Mouse (Mus musculus): ENCODE data around the gene Sycn.

The Sycn gene

GRCm38 (mm10) chr7:28560856-28561255 is 20.2 kb downstream of the Sycn start:
- DNase-seq: no peak

- DNase-seq: no peak
Observed at GRCm38 (mm10) chr7:28561967-28562366, 21.3 kb downstream of the Sycn start.

- no peak for DNase-seq
Observed at GRCm38 (mm10) chr7:28562371-28562770, 21.7 kb downstream of the Sycn start.

- no peak for DNase-seq
Observed at GRCm38 (mm10) chr7:28562951-28563350, 22.3 kb downstream of the Sycn start.

- DNase-seq: no peak
Observed at GRCm38 (mm10) chr7:28565407-28565806, 24.7 kb downstream of the Sycn start.

- DNase-seq: no peak
Observed at GRCm38 (mm10) chr7:28567539-28567938, 26.9 kb downstream of the Sycn start.

- peak; percentile 83 for DNase-seq
Observed at GRCm38 (mm10) chr7:28568253-28568652, 27.6 kb downstream of the Sycn start.

GRCm38 (mm10) chr7:28570291-28570981 is 29.8 kb downstream of the Sycn start:
- DNase-seq: peak; percentile 91

- peak; percentile 73 for DNase-seq
Observed at GRCm38 (mm10) chr7:28570982-28571682, 30.4 kb downstream of the Sycn start.

- no peak for DNase-seq
Observed at GRCm38 (mm10) chr7:28572689-28573088, 32.0 kb downstream of the Sycn start.

GRCm38 (mm10) chr7:28573236-28573635 is 32.6 kb downstream of the Sycn start:
- DNase-seq: no peak

- peak; percentile 15 for DNase-seq
Observed at GRCm38 (mm10) chr7:28575597-28575996, 34.9 kb downstream of the Sycn start.

GRCm38 (mm10) chr7:28576271-28576914 is 35.7 kb downstream of the Sycn start:
- DNase-seq: peak; percentile 91

- DNase-seq: peak; percentile 80
Observed at GRCm38 (mm10) chr7:28577826-28578542, 37.3 kb downstream of the Sycn start.

- no peak for DNase-seq
Observed at GRCm38 (mm10) chr7:28578543-28579053, 37.9 kb downstream of the Sycn start.

GRCm38 (mm10) chr7:28579826-28580225 is 39.1 kb downstream of the Sycn start:
- no peak for DNase-seq

- DNase-seq: no peak
Observed at GRCm38 (mm10) chr7:28581721-28582120, 41.0 kb downstream of the Sycn start.

GRCm38 (mm10) chr7:28582841-28583240 is 42.2 kb downstream of the Sycn start:
- DNase-seq: no peak

GRCm38 (mm10) chr7:28583570-28584344 is 43.1 kb downstream of the Sycn start:
- peak; percentile 26 for DNase-seq

- DNase-seq: no peak
Observed at GRCm38 (mm10) chr7:28584468-28584867, 43.8 kb downstream of the Sycn start.

- peak; percentile 35 for DNase-seq
Observed at GRCm38 (mm10) chr7:28585001-28585400, 44.3 kb downstream of the Sycn start.

All from lung, postnatal 10 days (tissue).